Mouse (Mus musculus) heart, embryonic 14.5 days (tissue): ENCODE measurements around the gene Tmbim1. TPM values are rescaled to one million over a fixed set of nuclear protein-coding genes. Genes with fewer than 3 reads are reported as not detected.
"Not testable (repeated sequence)": the region's sequence is repeated elsewhere in the genome, so short reads cannot be mapped to it uniquely, and the experiment has no call there.

Source experiments
- ATAC-seq: fragments of 200-750 bp; cut with Nextera tagmentation; 2 replicates; pipeline ENCODE4 v1.8.0; 2017; ENCODE audit warnings: low read depth, moderate TSS enrichment; ENCODE audit not compliant: insufficient number of reproducible peaks, insufficient read depth, low FRiP score
- H3K27ac ChIP-seq, 2 experiments: fragments of 200-500 bp in 1 of 2; fragments of 300-500 bp in 1 of 2; sonication (generic) in 1 of 2; replicated peaks in 1 of 2; 2 replicates each; pipeline ENCODE4 v1.5.1; 2012 to 2014; ENCODE audit warnings: low read depth in 2 of 2, low read length in 2 of 2, control low read depth in 1 of 2, mild to moderate bottlenecking in 1 of 2, mixed read lengths in 1 of 2; ENCODE audit not compliant: control insufficient read depth in 1 of 2, insufficient read depth in 1 of 2
- H3K27me3 ChIP-seq: fragments of 300-500 bp; sonication (generic); 2 replicates; pipeline ENCODE4 v1.6.1; 2014; ENCODE audit warnings: mild to moderate bottlenecking, low read length, control low read depth; ENCODE audit not compliant: control insufficient read depth, insufficient read depth
- H3K36me3 ChIP-seq: fragments of 300-500 bp; sonication (generic); 2 replicates; pipeline ENCODE4 v1.6.1; 2014; ENCODE audit warnings: mild to moderate bottlenecking, control low read depth, low read length, mixed read lengths; ENCODE audit not compliant: control insufficient read depth, insufficient read depth
- H3K4me1 ChIP-seq, 2 experiments: fragments of 200-500 bp in 1 of 2; fragments of 300-500 bp in 1 of 2; sonication (generic) in 1 of 2; 2 replicates each; pipeline ENCODE4 v1.6.1; 2012 to 2014; ENCODE audit warnings: low read length in 2 of 2, control low read depth in 1 of 2, mixed read lengths in 1 of 2; ENCODE audit not compliant: control insufficient read depth in 2 of 2, insufficient read depth in 2 of 2
- H3K4me2 ChIP-seq: fragments of 300-500 bp; sonication (generic); 2 replicates; pipeline ENCODE4 v1.6.1; 2014; ENCODE audit warnings: mild to moderate bottlenecking, low read length
- H3K4me3 ChIP-seq, 2 experiments: fragments of 200-500 bp in 1 of 2; fragments of 300-500 bp in 1 of 2; sonication (generic) in 1 of 2; 2 replicates each; pipeline ENCODE4 v1.5.1; 2012 to 2014; ENCODE audit warnings: low read length in 2 of 2, mild to moderate bottlenecking in 2 of 2, control low read depth in 1 of 2, low read depth in 1 of 2, moderate library complexity in 1 of 2; ENCODE audit not compliant: control insufficient read depth in 1 of 2, insufficient read depth in 1 of 2
- H3K9ac ChIP-seq: fragments of 300-500 bp; sonication (generic); 2 replicates; pipeline ENCODE4 v1.6.1; 2014; ENCODE audit warnings: mild to moderate bottlenecking, low read length
- H3K9me3 ChIP-seq: fragments of 300-500 bp; sonication (generic); 2 replicates; pipeline ENCODE4 v1.6.1; 2016; ENCODE audit warnings: low read length, control low read depth; ENCODE audit not compliant: control insufficient read depth
- WGBS: fragments of 180-500 bp; shearing (Covaris S2); extraction: QIAGEN DNeasy Blood & Tissue Kit; methylation state at CpG from one replicate; pipeline ENCODE4 v1.1.7; 2014; 5-methylcytosine and 5-hydroxymethylcytosine counted together
- polyA plus RNA-seq: library from polyadenylated mRNA; unstranded; fragments of >200 nt; fragmentation: Nextera tagmentation; extraction: Ambion mirVana; gene quantifications from 2 replicates; pipeline ENCODE4 v1.2.1, GENCODE M21; 2014

Gene Tmbim1
- polyA plus RNA-seq, 1 experiment from 2014 or later, result 40.5 TPM

- Histone ChIP-seq H3K4me1 (peaks cover 10 to 17% of the 10 kb centered on the region in 2 experiments), H3K27me3 (no peaks in the 10 kb centered on the region), H3K36me3 (no peaks in the 10 kb centered on the region), H3K4me3 (no peak overlapping the region), H3K4me2 (no peak overlapping the region), H3K9ac (no peak overlapping the region), H3K9me3 (no peaks in the 10 kb centered on the region), H3K27ac (no peak overlapping the region)
- WGBS, result 78% methylated on average over 7 of the region's 7 CpGs
- no peak for ATAC-seq
Observed at GRCm38 (mm10) chr1:74341898-74342297, 36.5 kb upstream of the Tmbim1 start.

GRCm38 (mm10) chr1:74340992-74341391 lies 35.6 kb upstream of the Tmbim1 start:
- not testable (repeated sequence) for H3K27me3 ChIP-seq, H3K27ac ChIP-seq, H3K4me3 ChIP-seq, H3K9me3 ChIP-seq, ATAC-seq, H3K36me3 ChIP-seq, H3K4me2 ChIP-seq, H3K9ac ChIP-seq
- peaks cover 12 to 20% of the 10 kb centered on the region in 2 experiments for H3K4me1 ChIP-seq
- WGBS, result 92% methylated on average over 4 of the region's 4 CpGs

GRCm38 (mm10) chr1:74340361-74340764 lies 34.9 kb upstream of the Tmbim1 start:
- no peaks in the 10 kb centered on the region for H3K9me3 ChIP-seq
- no peak overlapping the region for H3K9ac ChIP-seq
- H3K27ac ChIP-seq, result no peak overlapping the region
- H3K4me1 ChIP-seq, result peaks cover 12 to 23% of the 10 kb centered on the region in 2 experiments
- H3K4me2 ChIP-seq, result no peak overlapping the region
- no peak overlapping the region for H3K4me3 ChIP-seq
- H3K27me3 ChIP-seq, result no peaks in the 10 kb centered on the region
- 92% methylated on average over 6 of the region's 6 CpGs for WGBS
- H3K36me3 ChIP-seq, result no peaks in the 10 kb centered on the region
- ATAC-seq, result no peak

GRCm38 (mm10) chr1:74339917-74340316 lies 34.5 kb upstream of the Tmbim1 start:
- no peak for ATAC-seq
- 89% methylated on average over 9 of the region's 9 CpGs for WGBS
- H3K9me3 ChIP-seq, result no peaks in the 10 kb centered on the region
- H3K4me3 ChIP-seq, result no peak overlapping the region
- H3K4me1 ChIP-seq, result peaks cover 12 to 28% of the 10 kb centered on the region in 2 experiments
- no peaks in the 10 kb centered on the region for H3K36me3 ChIP-seq
- H3K27ac ChIP-seq, result no peak overlapping the region
- H3K9ac ChIP-seq, result no peak overlapping the region
- H3K4me2 ChIP-seq, result no peak overlapping the region
- H3K27me3 ChIP-seq, result no peaks in the 10 kb centered on the region

- Histone ChIP-seq H3K9me3 (no peaks in the 10 kb centered on the region), H3K27ac (no peak overlapping the region), H3K4me2 (no peak overlapping the region), H3K4me3 (no peak overlapping the region), H3K9ac (no peak overlapping the region), H3K4me1 (peaks cover 12 to 33% of the 10 kb centered on the region in 2 experiments), H3K36me3 (no peaks in the 10 kb centered on the region), H3K27me3 (no peaks in the 10 kb centered on the region)
- 67% methylated on average over 4 of the region's 4 CpGs for WGBS
- ATAC-seq, result no peak
Observed at GRCm38 (mm10) chr1:74338626-74339025, 33.2 kb upstream of the Tmbim1 start.

GRCm38 (mm10) chr1:74338013-74338412 lies 32.6 kb upstream of the Tmbim1 start:
- Histone ChIP-seq H3K36me3 (no peaks in the 10 kb centered on the region), H3K27me3 (no peaks in the 10 kb centered on the region), H3K4me1 (peaks cover 16 to 35% of the 10 kb centered on the region in 2 experiments), H3K9me3 (no peaks in the 10 kb centered on the region), H3K4me2 (no peak overlapping the region), H3K9ac (no peak overlapping the region), H3K27ac (no peak overlapping the region), H3K4me3 (no peak overlapping the region)
- WGBS, result 65% methylated on average over 4 of the region's 5 CpGs
- ATAC-seq, result no peak

- H3K4me1 ChIP-seq, result peaks cover 17 to 35% of the 10 kb centered on the region in 2 experiments
- no peak overlapping the region for H3K4me2 ChIP-seq
- 54% methylated on average over 3 of the region's 3 CpGs for WGBS
- no peak overlapping the region for H3K4me3 ChIP-seq
- H3K27ac ChIP-seq, result peak overlapping the region; percentile 55 to 75
- no peaks in the 10 kb centered on the region for H3K27me3 ChIP-seq
- no peak for ATAC-seq
- peak overlapping the region; percentile 11; the same call in 1 of the 2 replicates for H3K9ac ChIP-seq
- H3K36me3 ChIP-seq, result no peaks in the 10 kb centered on the region
- no peaks in the 10 kb centered on the region for H3K9me3 ChIP-seq
Observed at GRCm38 (mm10) chr1:74337241-74337771, 31.9 kb upstream of the Tmbim1 start.
